Mouse (Mus musculus): ENCODE measurements around the gene Gm20388.
"Not testable (repeated sequence)": the region's sequence is repeated elsewhere in the genome, so short reads cannot be mapped to it uniquely, and the experiment has no call there.

Gm20388 gene

GRCm38 (mm10) chr8:120667561-120668373 lies 757.1 kb downstream of the Gm20388 start, which contains the start of the genes Gm27021 and Cox4i1:
Gene Gm27021 (minus strand): TSS chr8:120668079.
Gene Cox4i1 (plus strand): TSS chr8:120668222.
- DNase-seq, result peak; percentile 94 to 98

GRCm38 (mm10) chr8:120668374-120668905 lies 757.8 kb downstream of the Gm20388 start, which contains the start of gene Emc8:
Gene Emc8 (minus strand): TSS chr8:120668573.
- DNase-seq, result no peak

- no peak for DNase-seq
Measured at GRCm38 (mm10) chr8:120671775-120672174, 761.1 kb downstream of the Gm20388 start.

- no peak for DNase-seq
Measured at GRCm38 (mm10) chr8:120672626-120673229, 762.1 kb downstream of the Gm20388 start.

GRCm38 (mm10) chr8:120673298-120673697 lies 762.7 kb downstream of the Gm20388 start:
- no peak for DNase-seq

- no peak for DNase-seq
Measured at GRCm38 (mm10) chr8:120675718-120676117, 765.1 kb downstream of the Gm20388 start.

- peak; percentile 85 to 89 for DNase-seq
Measured at GRCm38 (mm10) chr8:120678447-120678846, 767.8 kb downstream of the Gm20388 start.

GRCm38 (mm10) chr8:120679629-120680387 lies 769.2 kb downstream of the Gm20388 start:
- DNase-seq, result no peak

- DNase-seq, result not testable (repeated sequence)
Measured at GRCm38 (mm10) chr8:120680405-120680804, 769.8 kb downstream of the Gm20388 start.

GRCm38 (mm10) chr8:120681113-120681512 lies 770.5 kb downstream of the Gm20388 start:
- DNase-seq, result peak in 1 of 2 experiments; percentile 52

GRCm38 (mm10) chr8:120683602-120684001 lies 773.0 kb downstream of the Gm20388 start:
- DNase-seq, result peak; percentile 63 to 76

GRCm38 (mm10) chr8:120684082-120684481 lies 773.4 kb downstream of the Gm20388 start:
- DNase-seq, result no peak

- DNase-seq, result no peak
Measured at GRCm38 (mm10) chr8:120685097-120685496, 774.5 kb downstream of the Gm20388 start.

- DNase-seq, result no peak
Measured at GRCm38 (mm10) chr8:120685591-120685990, 775.0 kb downstream of the Gm20388 start.

- no peak for DNase-seq
Measured at GRCm38 (mm10) chr8:120686051-120686450, 775.4 kb downstream of the Gm20388 start.

- DNase-seq, result no peak
Measured at GRCm38 (mm10) chr8:120686576-120686975, 775.9 kb downstream of the Gm20388 start.

- DNase-seq, result no peak
Measured at GRCm38 (mm10) chr8:120687786-120688185, 777.1 kb downstream of the Gm20388 start.

GRCm38 (mm10) chr8:120688511-120688910 lies 777.9 kb downstream of the Gm20388 start:
- no peak for DNase-seq

GRCm38 (mm10) chr8:120692934-120693333 lies 782.3 kb downstream of the Gm20388 start:
- DNase-seq, result no peak

GRCm38 (mm10) chr8:120693861-120694493 lies 783.3 kb downstream of the Gm20388 start:
- no peak for DNase-seq

- no peak for DNase-seq
Measured at GRCm38 (mm10) chr8:120696401-120697153, 785.9 kb downstream of the Gm20388 start.
